Mouse (Mus musculus) right cerebral cortex, postnatal 4 days (tissue): Measurements from ENCODE around the gene Olfr459.

Experiments used
- DNase-seq: peaks from one replicate; pipeline ENCODE4 v3.0.0-alpha.2; 2022

Olfr459 gene

DNA sequence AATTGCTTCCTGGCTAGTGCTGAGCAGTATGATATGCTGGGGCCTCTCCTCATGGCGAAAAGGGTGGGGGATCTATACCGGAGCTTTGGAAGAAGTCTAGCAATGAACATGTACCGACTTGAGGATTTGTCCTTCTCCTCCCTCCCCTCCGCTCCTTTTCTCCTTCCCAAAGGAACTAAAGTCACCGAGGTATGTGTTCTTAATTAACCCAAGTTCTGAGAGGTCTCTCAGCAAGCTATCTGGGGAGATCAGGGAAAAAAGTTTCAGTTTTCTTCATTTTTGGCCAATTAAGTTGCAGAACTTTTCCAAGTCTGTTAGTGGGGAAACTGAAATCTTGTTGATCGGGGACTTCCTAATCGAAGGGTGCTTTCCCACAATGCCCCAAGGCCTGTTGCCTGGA is at the start of gene Olfr459:
Olfr459 (minus strand) TSS at position 101 of the 400 bp plus-strand sequence.
- DNase-seq: no peak

DNA sequence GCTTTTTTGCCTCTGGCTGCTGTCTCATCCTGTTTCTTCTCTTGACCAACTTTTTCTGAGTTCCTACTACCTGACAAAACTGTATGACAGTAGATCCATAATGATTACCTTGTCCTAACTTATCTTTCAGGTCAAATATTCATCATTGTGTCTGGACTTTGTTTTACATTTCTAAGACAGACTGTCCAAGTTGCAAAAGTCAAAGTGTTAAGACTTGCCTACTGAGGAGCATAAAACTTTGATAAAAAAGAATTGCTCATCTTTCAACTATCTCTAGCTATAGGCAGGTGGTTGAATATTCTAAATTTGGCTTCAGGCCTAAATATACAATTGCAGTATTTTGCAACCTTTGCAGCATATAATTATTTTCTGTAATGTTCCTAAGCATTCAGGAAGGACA is 49.1 kb upstream of the Olfr459 start:
- DNase-seq: no peak

DNA sequence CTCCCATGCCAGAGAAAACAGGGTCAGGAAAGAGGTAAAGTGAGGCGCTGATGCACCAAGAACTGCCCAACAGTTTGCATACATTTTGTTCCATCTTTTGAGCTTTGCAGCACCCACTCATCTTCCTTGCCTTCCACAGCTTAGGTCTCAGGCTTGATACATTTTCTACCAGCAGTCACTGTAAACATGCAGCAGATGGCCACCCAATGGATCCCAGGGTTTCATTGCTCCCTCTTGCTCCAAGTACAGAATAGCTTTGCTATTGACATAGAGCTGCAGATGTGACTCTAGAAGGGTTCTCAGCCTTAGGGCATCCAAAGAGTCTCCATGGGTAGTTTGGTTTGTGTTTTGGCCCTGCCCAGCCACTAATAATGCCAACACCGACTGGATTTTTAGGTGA is 11.7 kb upstream of the Olfr459 start:
- no peak for DNase-seq

DNA sequence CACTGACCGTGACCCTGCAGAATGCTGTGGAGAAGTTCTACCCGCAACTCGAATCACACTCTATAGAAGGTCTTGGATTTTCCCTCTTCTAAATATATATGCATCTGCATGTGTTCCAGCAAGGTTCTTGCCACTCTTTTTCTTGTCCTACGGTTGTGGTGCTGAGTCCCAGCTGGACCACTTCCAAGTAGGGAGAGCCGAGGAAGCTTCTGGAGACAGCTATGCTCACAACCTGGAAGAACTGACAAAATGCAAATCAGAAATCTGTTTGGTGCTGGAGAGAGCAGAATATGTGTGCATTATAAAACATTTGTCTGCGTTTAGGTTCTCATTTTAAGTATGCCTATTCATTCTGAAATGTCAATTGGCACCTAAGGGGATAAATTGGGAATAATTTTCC is 744 bp upstream of the Olfr459 start:
- peak; percentile 59 for DNase-seq

DNA sequence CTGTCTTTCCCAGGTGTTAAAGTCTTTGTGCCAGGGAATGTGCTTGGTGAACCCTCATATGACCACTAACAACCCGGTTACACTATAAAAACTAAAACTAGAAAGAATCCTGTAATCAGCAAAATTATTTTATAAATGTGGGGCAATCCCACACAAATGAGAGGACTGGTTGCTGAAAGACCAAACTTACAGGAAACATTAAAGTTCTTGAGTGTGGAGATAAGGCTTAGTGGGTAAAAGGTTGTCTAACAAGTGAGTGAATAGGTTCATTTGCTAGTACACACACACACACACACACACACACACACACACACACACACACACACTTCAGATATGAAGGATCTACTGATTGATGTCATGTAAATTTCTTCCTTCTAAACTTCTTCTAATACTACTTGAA is 5.1 kb downstream of the Olfr459 start:
- no peak for DNase-seq

- no peak for DNase-seq
Measured at GRCm38 (mm10) chr6:41764306-41764705, 10.7 kb downstream of the Olfr459 start.

GRCm38 (mm10) chr6:41762370-41762757 is 12.6 kb downstream of the Olfr459 start:
- no peak for DNase-seq

DNA sequence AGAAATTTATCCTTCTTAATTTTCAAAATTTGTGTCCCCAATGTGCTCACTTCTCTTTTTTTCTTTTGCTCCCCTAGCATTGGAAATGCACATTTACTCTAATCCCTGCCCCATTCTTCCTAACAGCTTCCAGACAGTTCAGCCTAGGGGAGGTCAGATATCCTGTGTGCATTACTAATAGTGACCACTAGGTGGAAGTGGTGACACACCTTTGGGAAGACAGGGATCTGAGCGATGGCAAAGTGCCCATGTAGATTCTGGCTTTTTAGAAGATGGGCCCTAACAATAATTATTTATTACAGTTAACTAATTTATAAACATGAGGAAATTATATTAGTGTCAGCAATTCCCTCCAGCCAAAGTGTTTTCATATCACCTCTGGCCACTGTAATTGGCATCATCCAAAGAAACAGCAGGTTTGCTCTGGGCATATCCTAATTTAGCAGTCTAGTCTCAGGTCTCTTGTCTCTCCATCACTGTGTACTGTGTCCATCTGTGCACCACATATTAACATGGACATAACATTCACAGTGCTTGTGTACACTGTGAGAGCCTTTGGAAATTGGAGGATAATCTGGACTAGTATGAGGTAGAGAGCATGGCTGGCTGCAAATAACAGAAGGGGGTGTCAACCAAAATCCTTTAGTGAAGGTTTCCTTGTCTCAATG is 13.1 kb downstream of the Olfr459 start:
- peak; percentile 39 for DNase-seq

GRCm38 (mm10) chr6:41759618-41760017 is 15.4 kb downstream of the Olfr459 start:
- no peak for DNase-seq

GRCm38 (mm10) chr6:41758421-41758820 is 16.6 kb downstream of the Olfr459 start:
- no peak for DNase-seq

DNA sequence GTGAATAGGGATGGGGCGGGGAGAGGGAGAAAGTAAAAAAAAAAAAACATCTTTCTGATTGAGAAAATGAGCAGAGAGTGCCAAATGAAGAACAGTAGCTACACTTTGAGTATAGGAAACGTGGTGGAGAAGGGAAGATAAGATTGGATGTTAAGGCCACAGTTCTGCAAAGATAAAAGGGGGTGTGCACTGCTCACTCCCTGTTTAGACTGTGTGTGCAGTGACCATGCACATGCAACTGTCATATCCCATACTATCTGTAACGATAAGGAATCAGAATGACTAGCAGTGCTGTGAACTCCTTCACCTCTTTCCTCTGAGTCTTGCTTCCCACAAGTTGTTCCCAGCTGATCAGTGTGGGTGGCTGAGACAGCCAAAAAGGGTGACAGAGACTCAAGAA is 17.8 kb downstream of the Olfr459 start:
- no peak for DNase-seq

DNA sequence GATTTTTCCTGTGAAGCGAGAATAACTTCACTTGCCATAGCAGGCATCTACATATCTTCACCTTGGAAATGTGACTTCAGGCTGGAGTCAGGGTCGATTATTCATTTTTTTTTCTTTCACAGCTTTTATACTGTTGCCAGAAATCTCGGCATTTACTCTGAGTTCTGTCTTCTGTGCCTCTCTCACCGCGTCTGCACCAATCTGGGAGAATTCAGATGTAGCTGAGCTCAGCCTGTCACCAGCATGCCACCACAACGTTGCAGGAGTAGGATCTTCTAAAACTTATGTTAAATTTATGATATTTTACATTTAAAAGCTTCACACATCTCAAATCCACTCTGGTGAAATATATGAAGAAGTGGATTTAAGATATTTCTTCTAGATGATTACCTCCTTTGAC is 20.4 kb downstream of the Olfr459 start:
- DNase-seq: no peak

- DNase-seq: no peak
Measured at GRCm38 (mm10) chr6:41744664-41745392, 30.1 kb downstream of the Olfr459 start.

DNA sequence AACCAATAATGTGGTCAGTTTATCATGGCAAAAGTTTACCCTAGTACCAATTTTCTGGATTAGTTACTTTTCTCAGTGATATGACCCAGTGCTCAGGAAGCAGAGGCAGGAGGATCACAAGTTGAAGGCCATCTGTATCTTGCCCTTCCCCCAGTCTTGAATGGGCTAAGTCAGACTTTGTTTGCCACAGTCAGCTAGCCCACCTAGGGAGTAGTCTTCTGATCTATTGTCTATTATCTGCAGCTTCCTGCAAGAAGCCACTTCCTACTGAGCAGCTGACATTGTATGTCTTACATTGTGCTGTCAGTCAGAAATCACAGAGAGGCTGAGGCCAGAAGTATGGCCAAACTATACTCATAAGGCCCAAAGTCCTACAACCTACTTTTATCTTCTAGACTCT is 33.9 kb downstream of the Olfr459 start:
- DNase-seq: no peak

DNA sequence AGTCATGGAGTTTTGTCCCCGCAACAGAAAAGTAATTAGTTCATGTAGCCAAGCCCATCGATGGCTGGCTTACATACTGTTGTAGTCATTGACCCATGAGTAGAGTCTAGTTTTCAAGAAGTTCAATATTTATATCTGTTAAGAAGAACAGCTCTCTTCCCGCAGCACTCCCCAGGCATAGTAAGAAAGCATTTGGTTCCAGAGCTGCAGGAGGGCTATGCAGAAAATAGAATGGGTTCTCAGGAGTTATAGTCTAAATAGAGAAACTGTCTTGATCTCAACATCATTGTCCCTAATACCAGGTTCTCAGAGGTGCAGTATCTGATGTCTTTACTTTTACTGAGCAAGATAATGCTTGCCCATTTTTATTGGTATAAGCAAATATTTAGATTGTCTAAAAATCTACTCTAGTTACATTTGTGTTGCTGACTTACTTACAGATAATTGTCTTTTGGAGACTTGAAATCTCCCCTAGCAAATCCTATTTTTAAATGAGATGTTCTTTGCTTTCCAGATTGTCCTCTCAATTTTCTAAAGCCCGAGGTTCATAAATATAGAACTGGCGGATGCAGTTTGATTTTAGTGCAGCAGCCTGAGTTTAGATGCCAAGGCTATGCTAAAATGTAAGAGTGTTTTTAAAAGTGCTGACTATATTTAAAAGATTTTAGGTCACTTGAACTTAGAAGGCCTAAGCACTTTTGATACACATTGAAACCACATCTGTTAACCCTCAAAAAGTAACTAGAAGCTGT is 40.1 kb downstream of the Olfr459 start:
- no peak for DNase-seq

GRCm38 (mm10) chr6:41727989-41728609 is 46.9 kb downstream of the Olfr459 start:
- DNase-seq: no peak

DNA sequence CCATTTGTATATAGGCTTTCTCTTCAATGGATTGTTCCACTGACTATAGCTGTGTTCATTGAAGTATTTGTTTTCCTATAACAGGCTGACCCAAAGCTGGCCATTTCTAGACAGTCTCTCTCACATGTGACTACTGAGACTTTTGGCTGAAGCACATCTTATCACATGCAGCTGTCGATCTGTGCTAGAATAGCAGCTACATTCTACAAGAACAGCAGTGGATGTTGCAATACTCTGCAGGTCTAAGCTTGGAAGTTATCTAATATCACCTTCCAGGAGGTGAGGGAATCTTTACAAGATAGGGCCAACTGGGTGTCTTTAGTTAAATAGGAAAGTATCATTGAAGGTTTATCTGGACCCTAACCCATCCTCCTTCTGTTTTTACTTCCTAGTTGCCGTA is 53.5 kb downstream of the Olfr459 start:
- DNase-seq: no peak
